ENCODE assay signal across 13 mouse cellular contexts in the genomic region with DNA sequence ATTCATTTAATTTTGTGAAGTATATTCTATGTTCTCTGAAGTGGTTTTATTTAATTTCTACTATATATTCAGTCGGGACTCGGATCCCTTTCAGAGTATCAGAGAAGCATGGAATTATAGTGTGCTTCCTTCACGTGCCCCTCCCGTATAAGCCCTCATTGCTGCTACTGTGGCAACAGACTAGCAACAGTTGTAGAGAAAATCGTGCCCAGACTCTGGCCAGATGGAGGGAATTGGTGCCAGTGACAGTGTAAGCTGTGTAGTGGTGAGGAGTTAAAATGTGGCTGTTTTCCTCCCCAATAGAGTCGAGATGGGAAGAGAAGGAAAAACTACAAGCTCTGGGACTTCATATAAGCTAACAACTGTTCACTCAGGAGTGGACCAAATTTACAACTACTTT.
A peak's percentile ranks its signal among the peaks of the same experiment; 100 is the strongest.
DNase-seq lines count a peak whose midpoint lies in the region; ATAC-seq lines count a peak whose summit lies in the region.
"Had no signal": no experiment of that assay in that cellular context is flagged by ENCODE, and none has a peak within 500 bp of the region (broad histone marks: within the 10 kb centered on the region; RNA-seq: fewer than 3 reads in every experiment).

No protein-coding gene starts in this region.

- DNase-seq in midbrain, embryonic 14.5 days: peak; percentile 17
- DNase-seq in midbrain, embryonic 11.5 days (ENCODE audit: low spot score, missing footprints): no peak
- peak; percentile 31 to 59 for DNase-seq in layer of hippocampus, postnatal 25 days (ENCODE audit: extremely low spot score in 1 of 2, low spot score in 1 of 2)
- peak; percentile 60 for DNase-seq in telencephalon, adult 2 months (ENCODE audit: low read depth, low spot score)
- DNase-seq in gastrocnemius, postnatal 4 days (ENCODE audit: low spot score in 2 of 2): no peak
- DNase-seq in embryo, embryonic 11 days: no peak
- DNase-seq: gastrocnemius, postnatal 14 days; heart, postnatal 14 days; kidney, postnatal 10 days; retina, postnatal 1 day had no signal

- ATAC-seq in midbrain, embryonic 14.5 days (ENCODE audit: low FRiP score, low TSS enrichment): no peak
- ATAC-seq in midbrain, embryonic 11.5 days (ENCODE audit: low FRiP score): no peak
- ATAC-seq in forebrain, embryonic 16.5 days: peak; percentile 99
- no peak for ATAC-seq in CD4-positive, CD25-positive, alpha-beta regulatory T cell, adult 4 months

- 73% methylated on average over 6 of the region's 6 CpGs for WGBS in midbrain, embryonic 14.5 days
- 72% methylated on average over 6 of the region's 6 CpGs for WGBS in midbrain, embryonic 11.5 days
- WGBS in forebrain, embryonic 16.5 days: 57% methylated on average over 6 of the region's 6 CpGs

- no peaks in the 10 kb centered on the region for H3K4me1 ChIP-seq in midbrain, embryonic 14.5 days (ENCODE audit: control insufficient read depth, insufficient read depth, low read length)
- no peaks in the 10 kb centered on the region for H3K4me1 ChIP-seq in midbrain, embryonic 11.5 days (ENCODE audit: control insufficient read depth, insufficient read depth, low read length)
- no peaks in the 10 kb centered on the region for H3K4me1 ChIP-seq in forebrain, embryonic 16.5 days (replicated peaks; ENCODE audit: control insufficient read depth, insufficient read depth, low read length)
- H3K4me1 ChIP-seq: embryonic facial prominence, embryonic 12.5 days had no signal

- no peak overlapping the region for H3K4me2 ChIP-seq in midbrain, embryonic 14.5 days (ENCODE audit: low read length)
- H3K4me2 ChIP-seq in midbrain, embryonic 11.5 days: no peak overlapping the region
- no peak overlapping the region for H3K4me2 ChIP-seq in forebrain, embryonic 16.5 days (ENCODE audit: low read length)
- H3K4me2 ChIP-seq: embryonic facial prominence, embryonic 12.5 days had no signal

- no peak overlapping the region for H3K9ac ChIP-seq in midbrain, embryonic 14.5 days (replicated peaks; ENCODE audit: low read length)
- no peak overlapping the region for H3K9ac ChIP-seq in midbrain, embryonic 11.5 days (ENCODE audit: low read length)
- H3K9ac ChIP-seq in forebrain, embryonic 16.5 days (replicated peaks; ENCODE audit: low read depth, low read length): no peak overlapping the region
- H3K9ac ChIP-seq: embryonic facial prominence, embryonic 12.5 days had no signal

- H3K27me3 ChIP-seq in midbrain, embryonic 14.5 days (ENCODE audit: control insufficient read depth, insufficient read depth, low read length): no peaks in the 10 kb centered on the region
- no peaks in the 10 kb centered on the region for H3K27me3 ChIP-seq in midbrain, embryonic 11.5 days (ENCODE audit: control insufficient read depth, insufficient read depth, low read length)
- H3K27me3 ChIP-seq in forebrain, embryonic 16.5 days (replicated peaks; ENCODE audit: control insufficient read depth, insufficient read depth, low read length): no peaks in the 10 kb centered on the region
- H3K27me3 ChIP-seq: embryonic facial prominence, embryonic 12.5 days had no signal

- H3K36me3 ChIP-seq in midbrain, embryonic 14.5 days (ENCODE audit: control insufficient read depth, insufficient read depth, low read length): no peaks in the 10 kb centered on the region
- no peaks in the 10 kb centered on the region for H3K36me3 ChIP-seq in midbrain, embryonic 11.5 days (ENCODE audit: control insufficient read depth, insufficient read depth, low read length)
- H3K36me3 ChIP-seq in forebrain, embryonic 16.5 days (ENCODE audit: control insufficient read depth, insufficient read depth): no peaks in the 10 kb centered on the region
- H3K36me3 ChIP-seq: embryonic facial prominence, embryonic 12.5 days had no signal

- H3K9me3 ChIP-seq in midbrain, embryonic 14.5 days (ENCODE audit: control insufficient read depth, low read length): no peaks in the 10 kb centered on the region
- H3K9me3 ChIP-seq in midbrain, embryonic 11.5 days (ENCODE audit: control insufficient read depth, low read length): no peaks in the 10 kb centered on the region
- no peaks in the 10 kb centered on the region for H3K9me3 ChIP-seq in forebrain, embryonic 16.5 days (ENCODE audit: control insufficient read depth, low read length)
- H3K9me3 ChIP-seq: embryonic facial prominence, embryonic 12.5 days had no signal

- H3K4me3 ChIP-seq in midbrain, embryonic 14.5 days (replicated peaks; ENCODE audit: low read depth, low read length): no peak overlapping the region
- H3K4me3 ChIP-seq in midbrain, embryonic 11.5 days (ENCODE audit: low read depth, low read length): no peak overlapping the region
- H3K4me3 ChIP-seq in forebrain, embryonic 16.5 days (replicated peaks; ENCODE audit: low read length): no peak overlapping the region
- H3K4me3 ChIP-seq: embryonic facial prominence, embryonic 12.5 days had no signal

- no peak overlapping the region for H3K27ac ChIP-seq in midbrain, embryonic 14.5 days (replicated peaks; ENCODE audit: low read depth, low read length)
- no peak overlapping the region for H3K27ac ChIP-seq in midbrain, embryonic 11.5 days (ENCODE audit: low read depth, low read length)
- H3K27ac ChIP-seq in forebrain, embryonic 16.5 days (ENCODE audit: low read length): no peak overlapping the region
- H3K27ac ChIP-seq: embryonic facial prominence, embryonic 12.5 days had no signal

Comparison
In these comparisons a context has a peak if more than half of its experiments do, and no peak if none do; other contexts are left out.
1. DNase-seq: peak in midbrain, embryonic 14.5 days (single experiment), layer of hippocampus, postnatal 25 days (2 of 2) and telencephalon, adult 2 months (single experiment); none in midbrain, embryonic 11.5 days (single experiment), gastrocnemius, postnatal 4 days (0 of 2) and embryo, embryonic 11 days (single experiment).